Mouse (Mus musculus) heart, embryonic 16.5 days (tissue): ENCODE data around the gene Fes. TPM values are rescaled to one million over a fixed set of nuclear protein-coding genes. Genes with fewer than 3 reads are reported as not detected.

Experiments
- ATAC-seq: fragments of 200-750 bp; cut with Nextera tagmentation; replicated peaks from 2 replicates; pipeline ENCODE4 v1.8.0; 2017; ENCODE audit warnings: moderate number of reproducible peaks; ENCODE audit not compliant: insufficient read depth, low FRiP score; ENCODE audit errors: extremely low read depth
- H3K27ac ChIP-seq: fragments of 300-500 bp; sonication (generic); 2 replicates; pipeline ENCODE4 v1.5.1; 2014; ENCODE audit warnings: mild to moderate bottlenecking, low read length, control low read depth, moderate library complexity
- H3K27me3 ChIP-seq: fragments of 300-500 bp; sonication (generic); 2 replicates; pipeline ENCODE4 v1.6.1; 2014; ENCODE audit warnings: low read length, mixed read lengths; ENCODE audit not compliant: control insufficient read depth, insufficient read depth
- H3K36me3 ChIP-seq: fragments of 300-500 bp; sonication (generic); 2 replicates; pipeline ENCODE4 v1.6.1; 2014; ENCODE audit not compliant: control insufficient read depth, insufficient read depth
- H3K4me1 ChIP-seq: fragments of 300-500 bp; sonication (generic); 2 replicates; pipeline ENCODE4 v1.6.1; 2014; ENCODE audit warnings: low read length, mixed read lengths; ENCODE audit not compliant: control insufficient read depth, insufficient read depth
- H3K4me2 ChIP-seq: fragments of 300-500 bp; sonication (generic); 2 replicates; pipeline ENCODE4 v1.6.1; 2014; ENCODE audit warnings: low read depth, mild to moderate bottlenecking, control low read depth, low read length
- H3K4me3 ChIP-seq: fragments of 300-500 bp; sonication (generic); 2 replicates; pipeline ENCODE4 v1.5.1; 2014; ENCODE audit warnings: mild to moderate bottlenecking, control low read depth, low read length
- H3K9ac ChIP-seq: fragments of 300-500 bp; sonication (generic); 2 replicates; pipeline ENCODE4 v1.6.1; 2014; ENCODE audit warnings: low read length, control low read depth
- H3K9me3 ChIP-seq: fragments of 300-500 bp; sonication (generic); replicated peaks from 2 replicates; pipeline ENCODE4 v1.6.1; 2016; ENCODE audit warnings: low read length; ENCODE audit not compliant: control insufficient read depth
- WGBS: fragments of 180-500 bp; shearing (Covaris S2); extraction: QIAGEN DNeasy Blood & Tissue Kit; methylation state at CpG from one replicate; pipeline ENCODE4 v1.1.7; 2014; 5-methylcytosine and 5-hydroxymethylcytosine counted together
- polyA plus RNA-seq: library from polyadenylated mRNA; unstranded; fragments of >200 nt; fragmentation: Nextera tagmentation; extraction: Ambion mirVana; gene quantifications from 2 replicates; pipeline ENCODE4 v1.2.1, GENCODE M21; 2015

Gene Fes
- polyA plus RNA-seq, 1 experiment from 2014 or later = 14.1 TPM

DNA sequence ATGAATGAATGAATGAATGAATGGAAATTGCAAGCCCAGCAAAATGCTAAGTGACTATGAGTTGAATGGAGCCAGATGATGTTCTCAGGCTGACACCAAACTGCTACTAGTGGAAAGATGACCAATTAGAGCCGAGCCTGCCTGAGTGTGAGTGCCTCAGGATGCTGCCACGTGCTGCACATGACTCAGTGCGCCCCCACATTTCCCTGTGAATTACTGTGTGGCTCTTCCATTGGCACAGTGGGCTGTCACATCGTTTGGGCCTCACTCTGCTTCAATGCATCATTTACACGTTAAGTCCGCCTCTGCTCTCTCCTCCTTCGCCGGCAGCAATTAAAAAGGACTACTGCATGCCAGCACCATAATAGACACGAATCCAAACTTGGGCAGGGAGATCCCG lies 24.5 kb upstream of the Fes start:
- ATAC-seq = no peak
- H3K9ac ChIP-seq = no peak overlapping the region
- no peaks in the 10 kb centered on the region for H3K36me3 ChIP-seq
- no peak overlapping the region for H3K27ac ChIP-seq
- no peak overlapping the region for H3K4me3 ChIP-seq
- H3K4me1 ChIP-seq = peaks cover 9% of the 10 kb centered on the region
- no peaks in the 10 kb centered on the region for H3K9me3 ChIP-seq
- WGBS = 71% methylated on average over 10 of the region's 10 CpGs
- H3K27me3 ChIP-seq = no peaks in the 10 kb centered on the region
- H3K4me2 ChIP-seq = no peak overlapping the region

DNA sequence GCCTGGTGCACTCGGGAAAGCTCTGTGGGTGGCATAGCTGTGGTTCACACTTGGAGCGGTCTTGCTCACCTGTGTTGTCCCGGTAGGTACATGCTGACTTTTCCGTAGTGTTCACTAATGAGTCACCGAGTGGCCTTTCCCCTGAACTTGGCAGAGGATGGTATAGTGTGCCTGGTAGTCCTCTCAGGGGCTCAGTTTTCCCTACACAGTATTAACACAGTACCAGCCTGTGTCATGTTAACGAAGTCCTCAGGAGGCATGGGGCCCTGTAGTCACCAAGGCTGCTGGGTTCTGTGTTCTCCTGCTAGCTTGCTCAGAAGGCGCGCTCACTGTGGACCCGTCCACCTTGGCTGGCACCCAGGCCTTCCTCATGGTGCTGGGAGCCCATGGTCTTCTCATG lies 22.6 kb upstream of the Fes start:
- H3K9me3 ChIP-seq = no peaks in the 10 kb centered on the region
- no peak overlapping the region for H3K4me2 ChIP-seq
- H3K27ac ChIP-seq = no peak overlapping the region
- H3K9ac ChIP-seq = no peak overlapping the region
- no peak overlapping the region for H3K4me3 ChIP-seq
- H3K4me1 ChIP-seq = peaks cover 9% of the 10 kb centered on the region
- no peaks in the 10 kb centered on the region for H3K27me3 ChIP-seq
- ATAC-seq = no peak
- no peaks in the 10 kb centered on the region for H3K36me3 ChIP-seq
- 85% methylated on average over 9 of the region's 9 CpGs for WGBS

DNA sequence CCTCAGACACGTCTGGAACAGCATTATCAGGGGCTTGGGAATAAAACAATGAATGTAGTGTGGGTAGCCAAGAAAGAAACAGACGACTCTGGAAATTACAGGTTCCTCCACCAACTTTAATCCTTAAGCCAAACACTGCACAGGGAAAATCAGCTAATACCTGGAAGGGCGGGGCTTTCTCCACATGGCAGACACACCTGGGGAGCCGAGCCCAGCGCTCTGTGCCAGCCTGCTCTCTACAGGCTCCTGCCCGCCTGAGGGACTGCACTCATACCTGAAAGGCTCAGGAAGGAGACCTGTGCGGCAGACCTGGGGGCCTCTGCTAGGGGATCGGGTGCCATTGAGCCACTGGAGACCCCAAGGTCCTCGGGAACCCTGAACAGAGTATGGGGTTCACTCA lies 20.0 kb upstream of the Fes start:
- no peaks in the 10 kb centered on the region for H3K36me3 ChIP-seq
- no peaks in the 10 kb centered on the region for H3K9me3 ChIP-seq
- no peak overlapping the region for H3K4me2 ChIP-seq
- H3K4me1 ChIP-seq = peaks cover 12% of the 10 kb centered on the region
- 72% methylated on average over 9 of the region's 9 CpGs for WGBS
- H3K27me3 ChIP-seq = no peaks in the 10 kb centered on the region
- ATAC-seq = no peak
- no peak overlapping the region for H3K9ac ChIP-seq
- no peak overlapping the region for H3K27ac ChIP-seq
- H3K4me3 ChIP-seq = no peak overlapping the region

DNA sequence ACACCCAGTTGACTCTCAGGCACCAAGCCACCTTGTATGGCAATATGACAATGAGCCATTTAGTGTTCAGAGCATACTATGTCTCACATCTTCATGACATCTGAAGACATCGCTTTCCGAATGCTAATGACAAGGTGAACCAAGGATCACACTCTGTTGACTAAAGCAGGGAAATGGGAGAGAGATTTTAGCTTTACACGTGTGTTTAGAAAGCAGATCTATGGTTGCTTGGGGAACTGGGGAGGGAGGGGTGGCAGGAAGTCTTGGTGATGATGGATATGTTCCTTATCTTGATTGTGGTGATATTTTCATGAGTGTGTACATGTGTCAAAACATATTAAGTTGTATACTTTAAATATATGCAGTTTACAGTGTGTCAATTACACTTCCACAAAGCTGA lies 18.4 kb upstream of the Fes start:
- Histone ChIP-seq H3K4me1 (peaks cover 17% of the 10 kb centered on the region), H3K36me3 (no peaks in the 10 kb centered on the region)

DNA sequence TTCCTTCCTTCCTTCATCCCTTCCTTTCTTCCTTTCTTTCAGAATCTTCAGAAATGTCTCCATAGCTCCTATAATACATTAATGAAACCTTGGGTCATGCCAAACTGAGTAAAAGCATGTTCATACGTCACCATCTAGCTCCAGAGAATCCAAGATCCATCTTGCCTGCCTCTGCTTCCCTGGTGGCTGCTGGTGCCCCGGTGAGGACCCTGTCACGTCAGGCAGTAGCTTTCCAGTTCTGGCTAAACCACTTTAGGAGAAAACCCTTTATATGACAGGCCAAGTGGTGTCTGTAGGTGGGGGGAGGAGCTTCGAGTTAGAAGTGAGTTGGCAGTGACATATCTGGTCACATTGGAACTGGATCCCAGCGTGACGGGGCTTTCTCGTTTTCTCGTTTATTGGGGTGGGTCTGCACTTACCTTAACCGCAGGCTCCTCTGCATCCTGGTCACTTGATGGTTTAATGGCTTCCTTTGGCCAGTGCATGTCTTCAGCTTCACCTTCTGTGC lies 17.5 kb upstream of the Fes start, which contains the start of gene Furin:
Gene Furin, minus strand, starts transcription at position 249 of the 508 bp plus-strand sequence.
- no peak within 1 kb of the TSS for H3K4me2 ChIP-seq
- H3K4me1 ChIP-seq = peaks cover 27% of the 10 kb centered on the region
- no peaks in the 10 kb centered on the region for H3K36me3 ChIP-seq
- ATAC-seq = no peak
- no peak within 1 kb of the TSS for H3K9ac ChIP-seq
- no peak within 1 kb of the TSS for H3K4me3 ChIP-seq
- WGBS = 57% methylated on average over 9 of the region's 9 CpGs
- H3K9me3 ChIP-seq = no peaks in the 10 kb centered on the region
- no peaks in the 10 kb centered on the region for H3K27me3 ChIP-seq
- peak within 1 kb of the TSS; percentile 89 for H3K27ac ChIP-seq

More for the DNA sequence above, 18.4 kb upstream of the Fes start:
- no peak overlapping the region for H3K27ac ChIP-seq
- H3K4me3 ChIP-seq = no peak overlapping the region
- H3K4me2 ChIP-seq = no peak overlapping the region
- H3K9me3 ChIP-seq = no peaks in the 10 kb centered on the region
- WGBS = 82% methylated on average over 3 of the region's 3 CpGs
- H3K27me3 ChIP-seq = no peaks in the 10 kb centered on the region
- ATAC-seq = no peak
- no peak overlapping the region for H3K9ac ChIP-seq

DNA sequence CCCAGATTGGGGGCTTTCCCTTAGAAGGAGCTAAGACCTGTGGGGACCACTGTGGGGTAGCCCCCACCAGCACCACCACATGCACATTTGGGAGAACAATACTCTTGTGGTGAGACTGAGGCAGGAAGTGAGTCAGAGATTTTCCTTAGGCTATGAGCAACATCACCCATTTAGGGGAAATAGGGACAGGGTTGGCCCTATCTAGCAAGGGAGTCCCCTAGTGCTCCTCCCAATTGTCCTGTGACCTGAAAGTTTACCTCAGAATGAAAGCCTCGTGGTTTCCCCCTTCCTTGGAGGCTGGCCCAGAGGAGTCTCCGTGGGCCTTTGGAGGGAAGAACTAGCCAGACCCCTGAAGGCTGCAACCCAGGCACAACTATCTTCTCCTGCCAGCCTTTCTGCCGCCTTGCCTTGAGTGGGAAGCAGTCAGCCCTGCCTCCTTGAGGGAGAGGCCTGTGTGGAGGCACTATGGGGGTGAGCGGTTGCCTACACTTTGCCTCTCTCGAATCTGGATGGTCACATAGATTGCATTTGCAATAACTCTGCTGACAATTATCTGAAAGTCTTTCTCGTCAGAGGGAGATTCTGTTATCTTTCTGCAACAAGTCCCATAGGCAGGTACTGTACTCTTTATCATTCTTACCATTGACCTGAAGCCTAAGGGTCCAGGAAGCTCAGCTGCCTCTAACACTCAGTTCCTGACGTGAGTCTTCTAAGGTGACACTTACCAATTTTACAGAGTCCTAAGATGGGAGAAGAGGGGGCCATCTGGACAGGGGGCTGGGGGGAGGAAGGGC lies 16.6 kb upstream of the Fes start:
- H3K4me3 ChIP-seq = no peak overlapping the region
- no peaks in the 10 kb centered on the region for H3K9me3 ChIP-seq
- no peak for ATAC-seq
- 59% methylated on average over 7 of the region's 7 CpGs for WGBS
- no peaks in the 10 kb centered on the region for H3K36me3 ChIP-seq
- H3K4me1 ChIP-seq = peaks cover 36% of the 10 kb centered on the region
- H3K27me3 ChIP-seq = no peaks in the 10 kb centered on the region
- H3K4me2 ChIP-seq = no peak overlapping the region
- H3K27ac ChIP-seq = peak overlapping the region; percentile 89
- H3K9ac ChIP-seq = no peak overlapping the region

DNA sequence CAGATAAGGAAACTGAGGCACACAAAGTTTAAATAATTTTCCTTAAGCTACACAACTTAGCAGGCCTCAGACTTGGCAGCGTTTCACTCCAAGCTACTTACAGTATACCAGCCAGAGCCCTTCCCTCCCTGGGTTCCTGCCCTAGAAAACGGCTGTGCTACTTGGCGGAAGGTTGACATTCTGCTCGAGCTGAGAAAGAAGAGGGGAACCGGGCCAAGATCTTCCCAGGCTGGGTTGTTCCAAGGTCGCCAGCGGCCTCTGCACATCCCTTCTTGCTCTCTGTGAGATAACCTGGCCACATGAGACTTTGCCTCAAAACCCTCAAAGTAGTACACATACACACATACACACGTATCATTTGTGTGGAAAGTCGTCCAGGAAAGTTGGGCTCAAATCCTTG lies 15.8 kb upstream of the Fes start:
- peak overlapping the region; percentile 97; the same call in 1 of the 2 replicates for H3K4me2 ChIP-seq
- no peaks in the 10 kb centered on the region for H3K9me3 ChIP-seq
- peaks cover 42% of the 10 kb centered on the region for H3K4me1 ChIP-seq
- ATAC-seq = no peak
- H3K27ac ChIP-seq = peak overlapping the region; percentile 89
- H3K27me3 ChIP-seq = no peaks in the 10 kb centered on the region
- no peaks in the 10 kb centered on the region for H3K36me3 ChIP-seq
- H3K4me3 ChIP-seq = peak overlapping the region; percentile 90; the same call in 1 of the 2 replicates
- 25% methylated on average over 9 of the region's 9 CpGs for WGBS
- peak overlapping the region; percentile 98 for H3K9ac ChIP-seq

DNA sequence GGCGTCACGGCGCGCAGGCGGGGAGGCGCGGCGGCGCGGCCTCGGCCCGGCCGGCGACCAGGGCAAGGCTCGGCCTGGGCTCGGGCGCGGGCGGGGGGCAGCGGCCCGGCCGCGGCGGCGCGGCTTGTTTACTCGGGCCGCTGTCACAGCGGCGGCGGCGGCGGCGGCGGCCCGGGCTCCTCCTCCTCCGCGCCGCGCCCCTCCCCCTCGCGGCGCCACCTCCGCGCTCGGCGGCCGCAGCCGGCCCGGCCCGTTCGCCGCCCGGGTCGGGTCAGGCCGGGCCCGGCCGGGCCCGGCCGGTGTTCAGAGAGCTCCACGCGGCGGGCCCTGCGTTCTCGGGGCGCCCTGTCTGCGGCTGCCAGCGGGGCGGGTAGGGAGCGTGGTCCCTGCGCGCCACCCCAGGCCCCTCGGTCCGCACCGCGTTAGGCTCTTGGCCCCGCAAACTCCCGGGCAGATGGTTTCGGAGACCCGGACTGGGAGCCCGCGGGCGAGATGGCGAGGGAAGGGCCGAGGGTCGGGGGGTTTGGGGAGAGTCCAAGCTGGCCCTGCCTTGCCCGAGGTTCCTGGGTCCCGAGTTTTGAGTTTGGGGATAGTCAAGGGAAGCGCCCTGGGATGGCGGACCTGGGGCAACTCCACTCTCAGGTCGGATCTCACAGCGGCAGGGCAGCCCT lies 15.0 kb upstream of the Fes start:
- Histone ChIP-seq H3K4me3 (peak overlapping the region; percentile 90), H3K9ac (peak overlapping the region; percentile 98), H3K36me3 (peaks cover 4% of the 10 kb centered on the region), H3K4me1 (peaks cover 42% of the 10 kb centered on the region), H3K9me3 (no peaks in the 10 kb centered on the region), H3K4me2 (peak overlapping the region; percentile 97), H3K27me3 (no peaks in the 10 kb centered on the region), H3K27ac (peak overlapping the region; percentile 89)
- 1% methylated on average over 48 of the region's 92 CpGs for WGBS
- ATAC-seq = peak; percentile 75
